Mouse (Mus musculus) forebrain, embryonic 13.5 days (tissue): ENCODE measurements at regions not wholly inside any gene's neighbourhood (a gene's known extent, or its start where the extent isn't known, plus 50 kb on each side); places are given as distances from the start of the nearest gene placed in this dataset.
A peak's percentile ranks its signal among the peaks of the same experiment; 100 is the strongest.

Experiments
- ATAC-seq: fragments of 200-750 bp; cut with Nextera tagmentation; 2 replicates; pipeline ENCODE4 v1.8.0; 2017
- H3K27ac ChIP-seq: fragments of 300-500 bp; sonication (generic); 2 replicates; pipeline ENCODE4 v1.5.1; 2015; ENCODE audit warnings: inconsistent platforms, mild to moderate bottlenecking, moderate library complexity
- H3K27me3 ChIP-seq: fragments of 300-500 bp; sonication (generic); 2 replicates; pipeline ENCODE4 v1.6.1; 2015; ENCODE audit warnings: mild to moderate bottlenecking, inconsistent platforms
- H3K36me3 ChIP-seq: fragments of 300-500 bp; sonication (generic); 2 replicates; pipeline ENCODE4 v1.6.1; 2015; ENCODE audit warnings: mild to moderate bottlenecking, inconsistent platforms; ENCODE audit not compliant: poor library complexity, severe bottlenecking
- H3K4me1 ChIP-seq: fragments of 300-500 bp; sonication (generic); 2 replicates; pipeline ENCODE4 v1.6.1; 2015; ENCODE audit warnings: inconsistent platforms
- H3K4me2 ChIP-seq: fragments of 300-500 bp; sonication (generic); 2 replicates; pipeline ENCODE4 v1.6.1; 2015; ENCODE audit warnings: inconsistent platforms, mild to moderate bottlenecking, moderate library complexity
- H3K4me3 ChIP-seq: fragments of 300-500 bp; sonication (generic); 2 replicates; pipeline ENCODE4 v1.5.1; 2015; ENCODE audit warnings: mild to moderate bottlenecking, inconsistent platforms
- H3K9ac ChIP-seq: fragments of 300-500 bp; sonication (generic); 2 replicates; pipeline ENCODE4 v1.6.1; 2015; ENCODE audit warnings: mild to moderate bottlenecking, inconsistent platforms
- H3K9me3 ChIP-seq: fragments of 300-500 bp; sonication (generic); replicated peaks from 2 replicates; pipeline ENCODE4 v1.6.1; 2016; ENCODE audit warnings: inconsistent platforms
- WGBS: fragments of 180-500 bp; shearing (Covaris S2); methylation state at CpG from one replicate; pipeline ENCODE4 v1.1.7; 2015; 5-methylcytosine and 5-hydroxymethylcytosine counted together

GRCm38 (mm10) chr2:40522536-40522935, 1296.3 kb upstream of the Ppp6c start:
- Histone ChIP-seq H3K27ac (no peak overlapping the region), H3K9ac (no peak overlapping the region), H3K36me3 (no peaks in the 10 kb centered on the region), H3K4me2 (no peak overlapping the region), H3K27me3 (no peaks in the 10 kb centered on the region), H3K4me3 (no peak overlapping the region), H3K4me1 (no peaks in the 10 kb centered on the region), H3K9me3 (no peaks in the 10 kb centered on the region)
- ATAC-seq = no peak
- 93% methylated on average over 9 of the region's 9 CpGs for WGBS

DNA sequence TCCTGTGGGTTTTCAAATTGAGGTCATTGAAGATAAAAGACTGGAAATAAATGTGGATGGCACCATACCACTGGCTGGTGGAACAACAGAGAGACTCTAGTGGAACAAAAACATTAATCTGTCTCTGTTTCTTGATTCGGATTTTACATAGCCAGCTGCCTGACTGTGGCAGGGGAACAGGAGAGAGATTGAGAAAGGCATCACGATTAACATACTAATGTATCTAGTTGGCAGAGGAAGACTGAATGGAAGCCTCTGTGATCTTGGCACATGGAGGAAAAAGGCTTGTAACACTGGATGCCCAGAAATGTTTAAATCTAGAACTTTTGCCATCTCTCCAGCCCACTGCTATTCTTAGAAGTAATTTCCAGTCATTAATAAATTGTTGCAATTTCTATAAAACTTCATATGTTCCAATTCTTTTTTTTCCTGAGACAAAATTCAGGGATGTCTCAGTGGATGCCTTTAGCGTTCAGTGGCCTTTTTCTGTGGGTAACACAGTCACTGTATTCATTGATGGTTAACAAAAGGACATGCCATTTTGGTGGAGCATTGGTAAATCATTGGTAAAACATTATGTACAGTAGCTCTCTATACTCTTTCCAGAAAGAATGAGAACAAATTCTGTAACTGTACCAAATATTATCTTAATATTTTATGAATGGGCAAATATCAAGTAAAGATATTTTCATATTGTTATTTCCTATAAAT, 1284.5 kb upstream of the Ppp6c start:
- Histone ChIP-seq H3K9ac (no peak overlapping the region), H3K4me3 (no peak overlapping the region), H3K27ac (no peak overlapping the region), H3K36me3 (no peaks in the 10 kb centered on the region), H3K27me3 (no peaks in the 10 kb centered on the region), H3K4me1 (no peaks in the 10 kb centered on the region), H3K9me3 (no peaks in the 10 kb centered on the region), H3K4me2 (no peak overlapping the region)
- 55% methylated on average over 3 of the region's 3 CpGs for WGBS
- ATAC-seq = peak; percentile 61; the same call in 1 of the 2 replicates

GRCm38 (mm10) chr2:40478747-40479662, 1252.8 kb upstream of the Ppp6c start:
- WGBS = 14% methylated on average over 2 of the region's 2 CpGs
- H3K9me3 ChIP-seq = no peaks in the 10 kb centered on the region
- no peak overlapping the region for H3K4me3 ChIP-seq
- 0 out of 2 replicates have a peak, but pooled peaks cover 7% of the 10 kb centered on the region for H3K4me1 ChIP-seq
- no peaks in the 10 kb centered on the region for H3K27me3 ChIP-seq
- peak; percentile 67 for ATAC-seq
- no peaks in the 10 kb centered on the region for H3K36me3 ChIP-seq
- no peak overlapping the region for H3K27ac ChIP-seq
- H3K4me2 ChIP-seq = no peak overlapping the region
- H3K9ac ChIP-seq = no peak overlapping the region

- no peaks in the 10 kb centered on the region for H3K27me3 ChIP-seq
- no peak overlapping the region for H3K9ac ChIP-seq
- H3K27ac ChIP-seq = no peak overlapping the region
- no peaks in the 10 kb centered on the region for H3K36me3 ChIP-seq
- no peak overlapping the region for H3K4me3 ChIP-seq
- 0 out of 2 replicates have a peak, but pooled peaks cover 7% of the 10 kb centered on the region for H3K4me1 ChIP-seq
- no peak for ATAC-seq
- no peaks in the 10 kb centered on the region for H3K9me3 ChIP-seq
- H3K4me2 ChIP-seq = no peak overlapping the region
These were observed 1251.2 kb upstream of the Ppp6c start for GRCm38 (mm10) chr2:40477414-40477813.

- Histone ChIP-seq H3K27ac (no peak overlapping the region), H3K9me3 (no peaks in the 10 kb centered on the region), H3K4me2 (no peak overlapping the region), H3K4me3 (no peak overlapping the region), H3K27me3 (no peaks in the 10 kb centered on the region), H3K4me1 (no peaks in the 10 kb centered on the region), H3K9ac (no peak overlapping the region), H3K36me3 (no peaks in the 10 kb centered on the region)
- ATAC-seq = peak; percentile 53; the same call in 1 of the 2 replicates
These were observed 1230.1 kb upstream of the Ppp6c start for GRCm38 (mm10) chr2:40456374-40456773.

- Histone ChIP-seq H3K4me2 (no peak overlapping the region), H3K4me3 (no peak overlapping the region), H3K27ac (no peak overlapping the region), H3K27me3 (no peaks in the 10 kb centered on the region), H3K4me1 (no peaks in the 10 kb centered on the region), H3K9ac (no peak overlapping the region), H3K9me3 (no peaks in the 10 kb centered on the region), H3K36me3 (no peaks in the 10 kb centered on the region)
- WGBS = 91% methylated on average over 3 of the region's 3 CpGs
- no peak for ATAC-seq
These were observed 1206.7 kb upstream of the Ppp6c start for GRCm38 (mm10) chr2:40432821-40433490.

DNA sequence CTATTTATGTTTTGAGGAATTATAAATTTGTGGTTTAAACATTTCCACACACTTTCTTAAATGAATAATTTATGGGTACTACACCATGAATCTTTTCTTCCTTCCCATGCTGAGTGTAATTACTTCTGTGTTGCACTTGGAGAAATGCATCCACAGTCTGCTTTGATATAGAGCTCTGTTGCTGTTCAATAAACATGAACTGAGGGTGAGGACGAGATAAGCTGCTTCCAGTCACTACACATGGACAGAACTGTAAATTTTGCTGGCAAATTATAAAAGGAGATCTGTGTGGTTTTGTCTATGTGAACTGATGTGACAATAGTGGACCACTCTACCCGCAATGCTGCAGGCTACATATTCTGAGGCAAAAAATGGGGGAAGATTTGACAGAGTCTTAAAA, 1205.1 kb upstream of the Ppp6c start:
- Histone ChIP-seq H3K27ac (no peak overlapping the region), H3K4me1 (no peaks in the 10 kb centered on the region), H3K36me3 (no peaks in the 10 kb centered on the region), H3K4me3 (no peak overlapping the region), H3K27me3 (no peaks in the 10 kb centered on the region), H3K9me3 (no peaks in the 10 kb centered on the region), H3K9ac (no peak overlapping the region), H3K4me2 (no peak overlapping the region)
- WGBS = 48% methylated on average over 2 of the region's 2 CpGs
- ATAC-seq = no peak

DNA sequence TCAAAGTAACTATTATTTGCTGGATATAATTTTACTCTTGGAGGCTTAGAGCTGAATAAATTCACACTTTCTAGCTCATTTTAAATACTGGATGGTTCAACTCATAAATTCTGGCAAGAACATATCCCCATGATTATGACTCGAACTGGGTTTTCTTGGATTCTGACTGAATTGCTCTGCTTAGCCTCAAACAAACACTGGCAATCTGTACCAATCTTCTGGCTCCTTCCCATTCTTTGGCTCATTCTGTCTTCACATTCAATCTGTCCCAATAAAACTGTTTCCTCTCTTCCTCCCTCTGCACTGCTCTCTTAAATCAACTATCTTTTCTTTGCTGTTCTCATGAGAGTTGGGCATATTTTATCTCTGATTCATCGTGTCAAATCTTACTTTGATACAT, 1176.2 kb upstream of the Ppp6c start:
- no peaks in the 10 kb centered on the region for H3K36me3 ChIP-seq
- no peak overlapping the region for H3K4me2 ChIP-seq
- H3K27ac ChIP-seq = no peak overlapping the region
- no peak; the same call in 1 of the 2 replicates for ATAC-seq
- peaks cover 6% of the 10 kb centered on the region for H3K9me3 ChIP-seq
- H3K4me3 ChIP-seq = no peak overlapping the region
- 86% methylated on average over 2 of the region's 2 CpGs for WGBS
- no peaks in the 10 kb centered on the region for H3K4me1 ChIP-seq
- H3K27me3 ChIP-seq = no peaks in the 10 kb centered on the region
- no peak overlapping the region for H3K9ac ChIP-seq
